Mouse (Mus musculus): ENCODE measurements around the gene B3glct. TPM values are rescaled to one million over a fixed set of nuclear protein-coding genes. Genes with fewer than 3 reads are reported as not detected.

The B3glct gene
- polyA plus RNA-seq, 1 experiment from 2014 or later, result 16.8 TPM

GRCm38 (mm10) chr5:149767651-149768301, 89.7 kb downstream of the B3glct start:
- H3K4me3 ChIP-seq (ENCODE audit: low read depth, low read length), result no peak overlapping the region
- 74% methylated on average over 5 of the region's 5 CpGs for WGBS
- H3K9me3 ChIP-seq (replicated peaks; ENCODE audit: control insufficient read depth, low read length), result no peaks in the 10 kb centered on the region
- DNase-seq (ENCODE audit: low spot score), result peak; percentile 61
- no peak overlapping the region for H3K9ac ChIP-seq (replicated peaks; ENCODE audit: low read length)
- no peak overlapping the region for H3K4me2 ChIP-seq (ENCODE audit: low read depth, low read length)
- no peaks in the 10 kb centered on the region for H3K36me3 ChIP-seq (replicated peaks; ENCODE audit: control insufficient read depth, insufficient read depth, low read depth, low read length)
- no peak for ATAC-seq (replicated peaks; ENCODE audit: insufficient number of reproducible peaks, low FRiP score, low TSS enrichment, low read depth)
- H3K4me1 ChIP-seq (ENCODE audit: control insufficient read depth, insufficient read depth, low read length), result no peaks in the 10 kb centered on the region
- no peaks in the 10 kb centered on the region for H3K27me3 ChIP-seq (ENCODE audit: control insufficient read depth, insufficient read depth, low read length)
- H3K27ac ChIP-seq (replicated peaks; ENCODE audit: low read depth, low read length), result no peak overlapping the region

- Histone ChIP-seq H3K36me3 (replicated peaks; ENCODE audit: control insufficient read depth, insufficient read depth, low read depth, low read length) (no peaks in the 10 kb centered on the region), H3K27me3 (ENCODE audit: control insufficient read depth, insufficient read depth, low read length) (no peaks in the 10 kb centered on the region), H3K9me3 (replicated peaks; ENCODE audit: control insufficient read depth, low read length) (no peaks in the 10 kb centered on the region), H3K9ac (replicated peaks; ENCODE audit: low read length) (no peak overlapping the region), H3K4me2 (ENCODE audit: low read depth, low read length) (no peak overlapping the region), H3K4me1 (ENCODE audit: control insufficient read depth, insufficient read depth, low read length) (no peaks in the 10 kb centered on the region), H3K27ac (replicated peaks; ENCODE audit: low read depth, low read length) (no peak overlapping the region), H3K4me3 (ENCODE audit: low read depth, low read length) (no peak overlapping the region)
- no peak for ATAC-seq (replicated peaks; ENCODE audit: insufficient number of reproducible peaks, low FRiP score, low TSS enrichment, low read depth)
- WGBS, result 96% methylated on average over 8 of the region's 8 CpGs
- no peak for DNase-seq (ENCODE audit: low spot score)
These were observed 91.6 kb downstream of the B3glct start for GRCm38 (mm10) chr5:149769666-149770065.

- ATAC-seq (replicated peaks; ENCODE audit: insufficient number of reproducible peaks, low FRiP score, low TSS enrichment, low read depth) (no peak), DNase-seq (ENCODE audit: low spot score) (no peak)
- Histone ChIP-seq H3K27ac (replicated peaks; ENCODE audit: low read depth, low read length) (no peak overlapping the region), H3K9me3 (replicated peaks; ENCODE audit: control insufficient read depth, low read length) (no peaks in the 10 kb centered on the region), H3K9ac (replicated peaks; ENCODE audit: low read length) (no peak overlapping the region), H3K4me2 (ENCODE audit: low read depth, low read length) (no peak overlapping the region), H3K4me3 (ENCODE audit: low read depth, low read length) (no peak overlapping the region), H3K4me1 (ENCODE audit: control insufficient read depth, insufficient read depth, low read length) (no peaks in the 10 kb centered on the region), H3K36me3 (replicated peaks; ENCODE audit: control insufficient read depth, insufficient read depth, low read depth, low read length) (no peaks in the 10 kb centered on the region), H3K27me3 (ENCODE audit: control insufficient read depth, insufficient read depth, low read length) (no peaks in the 10 kb centered on the region)
- WGBS, result 83% methylated on average over 7 of the region's 7 CpGs
These were observed 98.0 kb downstream of the B3glct start for GRCm38 (mm10) chr5:149776038-149776437.

- H3K27me3 ChIP-seq (ENCODE audit: control insufficient read depth, insufficient read depth, low read length), result no peaks in the 10 kb centered on the region
- no peaks in the 10 kb centered on the region for H3K36me3 ChIP-seq (replicated peaks; ENCODE audit: control insufficient read depth, insufficient read depth, low read depth, low read length)
- no peaks in the 10 kb centered on the region for H3K4me1 ChIP-seq (ENCODE audit: control insufficient read depth, insufficient read depth, low read length)
- H3K4me3 ChIP-seq (ENCODE audit: low read depth, low read length), result no peak overlapping the region
- no peak overlapping the region for H3K4me2 ChIP-seq (ENCODE audit: low read depth, low read length)
- no peak overlapping the region for H3K27ac ChIP-seq (replicated peaks; ENCODE audit: low read depth, low read length)
- H3K9me3 ChIP-seq (replicated peaks; ENCODE audit: control insufficient read depth, low read length), result no peaks in the 10 kb centered on the region
- 93% methylated on average over 6 of the region's 6 CpGs for WGBS
- H3K9ac ChIP-seq (replicated peaks; ENCODE audit: low read length), result no peak overlapping the region
- ATAC-seq (replicated peaks; ENCODE audit: insufficient number of reproducible peaks, low FRiP score, low TSS enrichment, low read depth), result no peak
- DNase-seq (ENCODE audit: low spot score), result no peak
These were observed 101.7 kb downstream of the B3glct start for GRCm38 (mm10) chr5:149779740-149780139.

- H3K4me2 ChIP-seq (ENCODE audit: low read depth, low read length), result no peak overlapping the region
- H3K4me3 ChIP-seq (ENCODE audit: low read depth, low read length), result no peak overlapping the region
- ATAC-seq (replicated peaks; ENCODE audit: insufficient number of reproducible peaks, low FRiP score, low TSS enrichment, low read depth), result no peak
- no peak overlapping the region for H3K9ac ChIP-seq (replicated peaks; ENCODE audit: low read length)
- peak; percentile 34 for DNase-seq (ENCODE audit: low spot score)
- WGBS, result 97% methylated on average over 2 of the region's 2 CpGs
- H3K27ac ChIP-seq (replicated peaks; ENCODE audit: low read depth, low read length), result no peak overlapping the region
- H3K4me1 ChIP-seq (ENCODE audit: control insufficient read depth, insufficient read depth, low read length), result no peaks in the 10 kb centered on the region
- H3K36me3 ChIP-seq (replicated peaks; ENCODE audit: control insufficient read depth, insufficient read depth, low read depth, low read length), result no peaks in the 10 kb centered on the region
- H3K9me3 ChIP-seq (replicated peaks; ENCODE audit: control insufficient read depth, low read length), result no peaks in the 10 kb centered on the region
- no peaks in the 10 kb centered on the region for H3K27me3 ChIP-seq (ENCODE audit: control insufficient read depth, insufficient read depth, low read length)
These were observed 102.4 kb downstream of the B3glct start for GRCm38 (mm10) chr5:149780411-149780810.

- WGBS, result 29% methylated on average over 8 of the region's 8 CpGs
These were observed 112.1 kb downstream of the B3glct start for GRCm38 (mm10) chr5:149790087-149790486.

GRCm38 (mm10) chr5:149810071-149810470, 132.0 kb downstream of the B3glct start:
- Histone ChIP-seq H3K9ac (replicated peaks; ENCODE audit: low read length) (no peak overlapping the region), H3K27me3 (ENCODE audit: control insufficient read depth, insufficient read depth, low read length) (no peaks in the 10 kb centered on the region), H3K27ac (replicated peaks; ENCODE audit: low read depth, low read length) (no peak overlapping the region), H3K4me2 (ENCODE audit: low read depth, low read length) (no peak overlapping the region), H3K36me3 (replicated peaks; ENCODE audit: control insufficient read depth, insufficient read depth, low read depth, low read length) (no peaks in the 10 kb centered on the region), H3K4me1 (ENCODE audit: control insufficient read depth, insufficient read depth, low read length) (no peaks in the 10 kb centered on the region), H3K4me3 (ENCODE audit: low read depth, low read length) (no peak overlapping the region), H3K9me3 (replicated peaks; ENCODE audit: control insufficient read depth, low read length) (no peaks in the 10 kb centered on the region)
- no peak for ATAC-seq (replicated peaks; ENCODE audit: insufficient number of reproducible peaks, low FRiP score, low TSS enrichment, low read depth)
- 67% methylated on average over 2 of the region's 2 CpGs for WGBS
- DNase-seq (ENCODE audit: low spot score), result no peak

More at GRCm38 (mm10) chr5:149790087-149790486, 112.1 kb downstream of the B3glct start:
- H3K4me1 ChIP-seq (ENCODE audit: control insufficient read depth, insufficient read depth, low read length), result no peaks in the 10 kb centered on the region
- no peaks in the 10 kb centered on the region; the same call in 1 of the 2 replicates for H3K9me3 ChIP-seq (replicated peaks; ENCODE audit: control insufficient read depth, low read length)
- H3K4me2 ChIP-seq (ENCODE audit: low read depth, low read length), result no peak overlapping the region
- H3K4me3 ChIP-seq (ENCODE audit: low read depth, low read length), result no peak overlapping the region
- DNase-seq (ENCODE audit: low spot score), result peak; percentile 64
- H3K27ac ChIP-seq (replicated peaks; ENCODE audit: low read depth, low read length), result no peak overlapping the region
- H3K9ac ChIP-seq (replicated peaks; ENCODE audit: low read length), result no peak overlapping the region
- ATAC-seq (replicated peaks; ENCODE audit: insufficient number of reproducible peaks, low FRiP score, low TSS enrichment, low read depth), result no peak
- no peaks in the 10 kb centered on the region for H3K27me3 ChIP-seq (ENCODE audit: control insufficient read depth, insufficient read depth, low read length)
- H3K36me3 ChIP-seq (replicated peaks; ENCODE audit: control insufficient read depth, insufficient read depth, low read depth, low read length), result no peaks in the 10 kb centered on the region

GRCm38 (mm10) chr5:149811835-149812234, 133.8 kb downstream of the B3glct start:
- Histone ChIP-seq H3K4me2 (ENCODE audit: low read depth, low read length) (no peak overlapping the region), H3K9me3 (replicated peaks; ENCODE audit: control insufficient read depth, low read length) (no peaks in the 10 kb centered on the region), H3K27ac (replicated peaks; ENCODE audit: low read depth, low read length) (no peak overlapping the region), H3K27me3 (ENCODE audit: control insufficient read depth, insufficient read depth, low read length) (no peaks in the 10 kb centered on the region), H3K9ac (replicated peaks; ENCODE audit: low read length) (no peak overlapping the region; the same call in 1 of the 2 replicates), H3K36me3 (replicated peaks; ENCODE audit: control insufficient read depth, insufficient read depth, low read depth, low read length) (no peaks in the 10 kb centered on the region), H3K4me3 (ENCODE audit: low read depth, low read length) (no peak overlapping the region), H3K4me1 (ENCODE audit: control insufficient read depth, insufficient read depth, low read length) (no peaks in the 10 kb centered on the region)
- WGBS, result 67% methylated on average over 6 of the region's 6 CpGs
- DNase-seq (ENCODE audit: low spot score) (no peak), ATAC-seq (replicated peaks; ENCODE audit: insufficient number of reproducible peaks, low FRiP score, low TSS enrichment, low read depth) (no peak)
